24 mouse cellular contexts compared by ENCODE assay signal in the genomic region with DNA sequence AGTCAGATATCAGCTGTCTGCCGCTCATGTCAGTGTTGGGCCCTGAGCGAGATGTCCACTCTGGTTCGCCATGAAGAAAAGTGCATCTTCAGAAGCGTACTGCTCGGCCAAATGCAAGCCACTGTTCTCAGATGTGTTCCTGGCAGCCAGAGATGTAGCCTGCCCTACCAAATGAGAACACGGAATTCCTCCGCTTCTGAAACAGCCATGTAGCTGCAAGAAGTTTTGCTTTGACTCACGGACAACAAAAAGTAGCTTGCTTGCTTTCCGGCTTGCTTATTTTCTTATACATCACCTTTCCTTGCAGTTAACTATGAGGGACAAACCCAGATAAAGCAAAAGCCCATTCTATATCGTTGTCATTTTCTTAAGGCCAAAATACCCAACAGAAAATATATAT.
"Had no signal": no experiment of that assay in that cellular context is flagged by ENCODE, and none has a peak within 500 bp of the region (broad histone marks: within the 10 kb centered on the region; RNA-seq: fewer than 3 reads in every experiment).

No protein-coding gene starts in this region.

- H3K4me2 ChIP-seq: heart, embryonic 12.5 days; hindbrain, embryonic 12.5 days; hindbrain, embryonic 14.5 days; limb, embryonic 12.5 days; liver, embryonic 11.5 days; liver, embryonic 13.5 days; liver, embryonic 15.5 days had no signal

- H3K27me3 ChIP-seq: heart, embryonic 12.5 days; hindbrain, embryonic 12.5 days; limb, embryonic 12.5 days; liver, embryonic 13.5 days; liver, embryonic 15.5 days had no signal

- DNase-seq: gastrocnemius, postnatal 14 days; heart, adult 18-20 months; heart, postnatal 10 days; heart, postnatal 4 days; kidney, adult 18-20 months; kidney, adult 8-10 months; kidney, postnatal 10 days; kidney, postnatal 25 days; kidney, postnatal 4 days; liver; liver, embryonic 13.5 days; liver, postnatal 0 days had no signal

- H3K36me3 ChIP-seq: heart, embryonic 10.5 days; heart, embryonic 12.5 days; hindbrain, embryonic 10.5 days; hindbrain, embryonic 12.5 days; limb, embryonic 10.5 days; limb, embryonic 12.5 days; liver, embryonic 13.5 days; liver, embryonic 15.5 days had no signal

- H3K9me3 ChIP-seq: heart, embryonic 10.5 days; heart, embryonic 12.5 days; hindbrain, embryonic 10.5 days; hindbrain, embryonic 12.5 days; limb, embryonic 10.5 days; limb, embryonic 12.5 days; liver, embryonic 13.5 days; liver, embryonic 15.5 days had no signal

- H3K27ac ChIP-seq: hindbrain, embryonic 10.5 days; hindbrain, embryonic 12.5 days; hindbrain, embryonic 14.5 days; left cerebral cortex, adult 2 months; limb, embryonic 12.5 days; liver, embryonic 13.5 days; liver, embryonic 15.5 days had no signal

- H3K4me3 ChIP-seq: heart, embryonic 10.5 days; heart, embryonic 12.5 days; hindbrain, embryonic 10.5 days; hindbrain, embryonic 12.5 days; left cerebral cortex, adult 2 months; limb, embryonic 10.5 days; limb, embryonic 12.5 days; liver, embryonic 13.5 days; liver, embryonic 15.5 days had no signal

- ATAC-seq: hindbrain, embryonic 16.5 days; intestine, postnatal 0 days; liver, postnatal 0 days had no signal

- H3K9ac ChIP-seq: heart, embryonic 12.5 days; hindbrain, embryonic 12.5 days; hindbrain, embryonic 14.5 days; limb, embryonic 12.5 days; liver, embryonic 13.5 days; liver, embryonic 15.5 days; liver, postnatal 0 days had no signal

- H3K4me1 ChIP-seq: liver, embryonic 15.5 days had no signal
